Mouse (Mus musculus) stomach, embryonic 14.5 days (tissue): ENCODE data around the gene Sorbs2. TPM values are rescaled to one million over a fixed set of nuclear protein-coding genes. Genes with fewer than 3 reads are reported as not detected.
A peak's percentile ranks its signal among the peaks of the same experiment; 100 is the strongest.

Source experiments
- ATAC-seq: fragments of 200-750 bp; cut with Nextera tagmentation; 2 replicates; pipeline ENCODE4 v1.8.0; 2017; ENCODE audit warnings: low read depth, moderate TSS enrichment; ENCODE audit not compliant: insufficient number of reproducible peaks, insufficient read depth, low FRiP score
- H3K27ac ChIP-seq: fragments of 300-500 bp; sonication (generic); 2 replicates; pipeline ENCODE4 v1.5.1; 2014; ENCODE audit warnings: mild to moderate bottlenecking, low read length, moderate library complexity, mixed read lengths
- H3K27me3 ChIP-seq: fragments of 300-500 bp; sonication (generic); 2 replicates; pipeline ENCODE4 v1.6.1; 2014; ENCODE audit warnings: low read length, control low read depth, mixed read lengths; ENCODE audit not compliant: control insufficient read depth, insufficient read depth
- H3K36me3 ChIP-seq: fragments of 300-500 bp; sonication (generic); 2 replicates; pipeline ENCODE4 v1.6.1; 2014; ENCODE audit warnings: mild to moderate bottlenecking, control low read depth, low read length, moderate library complexity, mixed read lengths; ENCODE audit not compliant: control insufficient read depth, insufficient read depth
- H3K4me1 ChIP-seq: fragments of 300-500 bp; sonication (generic); 2 replicates; pipeline ENCODE4 v1.6.1; 2014; ENCODE audit warnings: low read length, control low read depth, mixed read lengths; ENCODE audit not compliant: control insufficient read depth, insufficient read depth
- H3K4me2 ChIP-seq: fragments of 300-500 bp; sonication (generic); replicated peaks from 2 replicates; pipeline ENCODE4 v1.6.1; 2014; ENCODE audit warnings: low read depth, low read length, control low read depth
- H3K4me3 ChIP-seq: fragments of 300-500 bp; sonication (generic); 2 replicates; pipeline ENCODE4 v1.5.1; 2014; ENCODE audit warnings: low read depth, low read length, control low read depth
- H3K9ac ChIP-seq: fragments of 300-500 bp; sonication (generic); replicated peaks from 2 replicates; pipeline ENCODE4 v1.6.1; 2014; ENCODE audit warnings: low read depth, mild to moderate bottlenecking, control low read depth, low read length, moderate library complexity, mixed read lengths
- H3K9me3 ChIP-seq: fragments of 300-500 bp; sonication (generic); 2 replicates; pipeline ENCODE4 v1.6.1; 2016; ENCODE audit warnings: low read depth, low read length, control low read depth; ENCODE audit not compliant: control insufficient read depth
- WGBS: fragments of 180-500 bp; shearing (Covaris S2); extraction: QIAGEN DNeasy Blood & Tissue Kit; methylation state at CpG from one replicate; pipeline ENCODE4 v1.1.7; 2014; 5-methylcytosine and 5-hydroxymethylcytosine counted together
- polyA plus RNA-seq: library from polyadenylated mRNA; unstranded; fragments of >200 nt; fragmentation: Nextera tagmentation; extraction: Ambion mirVana; gene quantifications from 2 replicates; pipeline ENCODE4 v1.2.1, GENCODE M21; 2014

The Sorbs2 gene
- polyA plus RNA-seq, 1 experiment from 2014 or later, result 32.1 TPM

- Histone ChIP-seq H3K4me3 (peak overlapping the region; percentile 19; the same call in 1 of the 2 replicates), H3K27me3 (no peaks in the 10 kb centered on the region), H3K9ac (no peak overlapping the region), H3K9me3 (no peaks in the 10 kb centered on the region), H3K4me1 (no peaks in the 10 kb centered on the region), H3K36me3 (no peaks in the 10 kb centered on the region), H3K27ac (no peak overlapping the region), H3K4me2 (peak overlapping the region; percentile 39)
- 52% methylated on average over 8 of the region's 8 CpGs for WGBS
- no peak for ATAC-seq
Measured at GRCm38 (mm10) chr8:45507277-45507633, 333 bp upstream of the Sorbs2 start.

- H3K4me3 ChIP-seq, result no peak overlapping the region
- no peak overlapping the region for H3K27ac ChIP-seq
- no peaks in the 10 kb centered on the region for H3K9me3 ChIP-seq
- H3K36me3 ChIP-seq, result no peaks in the 10 kb centered on the region
- H3K4me2 ChIP-seq, result no peak overlapping the region
- H3K9ac ChIP-seq, result no peak overlapping the region
- no peaks in the 10 kb centered on the region for H3K4me1 ChIP-seq
- no peak for ATAC-seq
- WGBS, result 65% methylated on average over 7 of the region's 7 CpGs
- H3K27me3 ChIP-seq, result no peaks in the 10 kb centered on the region
Measured at GRCm38 (mm10) chr8:45508521-45509104, 1.0 kb downstream of the Sorbs2 start.

GRCm38 (mm10) chr8:45512369-45512768 is 4.8 kb downstream of the Sorbs2 start:
- ATAC-seq, result no peak
- H3K4me1 ChIP-seq, result no peaks in the 10 kb centered on the region
- H3K27me3 ChIP-seq, result no peaks in the 10 kb centered on the region
- H3K4me3 ChIP-seq, result no peak overlapping the region
- H3K27ac ChIP-seq, result no peak overlapping the region
- no peak overlapping the region for H3K4me2 ChIP-seq
- no peaks in the 10 kb centered on the region for H3K9me3 ChIP-seq
- no peaks in the 10 kb centered on the region for H3K36me3 ChIP-seq
- H3K9ac ChIP-seq, result no peak overlapping the region

GRCm38 (mm10) chr8:45521595-45521994 is 14.0 kb downstream of the Sorbs2 start:
- no peak for ATAC-seq
- Histone ChIP-seq H3K9me3 (no peaks in the 10 kb centered on the region), H3K4me3 (no peak overlapping the region), H3K9ac (no peak overlapping the region), H3K4me2 (no peak overlapping the region), H3K27ac (no peak overlapping the region), H3K36me3 (no peaks in the 10 kb centered on the region), H3K27me3 (no peaks in the 10 kb centered on the region), H3K4me1 (no peaks in the 10 kb centered on the region)
- WGBS, result 39% methylated on average over 6 of the region's 6 CpGs

- no peaks in the 10 kb centered on the region for H3K9me3 ChIP-seq
- H3K36me3 ChIP-seq, result no peaks in the 10 kb centered on the region
- no peak overlapping the region for H3K9ac ChIP-seq
- H3K27ac ChIP-seq, result no peak overlapping the region
- H3K4me1 ChIP-seq, result no peaks in the 10 kb centered on the region
- WGBS, result 55% methylated on average over 2 of the region's 2 CpGs
- ATAC-seq, result no peak
- H3K4me2 ChIP-seq, result no peak overlapping the region
- no peak overlapping the region for H3K4me3 ChIP-seq
- no peaks in the 10 kb centered on the region for H3K27me3 ChIP-seq
Measured at GRCm38 (mm10) chr8:45527708-45528107, 20.1 kb downstream of the Sorbs2 start.

- no peaks in the 10 kb centered on the region for H3K27me3 ChIP-seq
- no peak overlapping the region for H3K4me3 ChIP-seq
- 71% methylated on average over 2 of the region's 2 CpGs for WGBS
- no peak overlapping the region for H3K9ac ChIP-seq
- H3K36me3 ChIP-seq, result no peaks in the 10 kb centered on the region
- no peaks in the 10 kb centered on the region for H3K4me1 ChIP-seq
- no peak for ATAC-seq
- no peak overlapping the region for H3K27ac ChIP-seq
- H3K4me2 ChIP-seq, result no peak overlapping the region
- H3K9me3 ChIP-seq, result no peaks in the 10 kb centered on the region
Measured at GRCm38 (mm10) chr8:45528890-45529289, 21.3 kb downstream of the Sorbs2 start.

- Histone ChIP-seq H3K27ac (no peak overlapping the region), H3K36me3 (no peaks in the 10 kb centered on the region), H3K9me3 (no peaks in the 10 kb centered on the region), H3K9ac (no peak overlapping the region), H3K27me3 (no peaks in the 10 kb centered on the region), H3K4me3 (no peak overlapping the region), H3K4me2 (no peak overlapping the region), H3K4me1 (peaks cover 12% of the 10 kb centered on the region; the same call in 1 of the 2 replicates)
- ATAC-seq, result no peak
- 58% methylated on average over 9 of the region's 9 CpGs for WGBS
Measured at GRCm38 (mm10) chr8:45536578-45536977, 29.0 kb downstream of the Sorbs2 start.

- H3K4me3 ChIP-seq, result no peak overlapping the region
- no peaks in the 10 kb centered on the region for H3K36me3 ChIP-seq
- no peak for ATAC-seq
- H3K27me3 ChIP-seq, result no peaks in the 10 kb centered on the region
- no peak overlapping the region for H3K4me2 ChIP-seq
- H3K9ac ChIP-seq, result no peak overlapping the region
- 23% methylated on average over 5 of the region's 5 CpGs for WGBS
- no peak overlapping the region for H3K27ac ChIP-seq
- H3K9me3 ChIP-seq, result no peaks in the 10 kb centered on the region
- H3K4me1 ChIP-seq, result peaks cover 12% of the 10 kb centered on the region; the same call in 1 of the 2 replicates
Measured at GRCm38 (mm10) chr8:45540513-45540912, 32.9 kb downstream of the Sorbs2 start.

GRCm38 (mm10) chr8:45552175-45552574 is 44.6 kb downstream of the Sorbs2 start:
- no peaks in the 10 kb centered on the region for H3K4me1 ChIP-seq
- 74% methylated on average over 3 of the region's 3 CpGs for WGBS
- no peak overlapping the region for H3K4me3 ChIP-seq
- H3K9ac ChIP-seq, result no peak overlapping the region
- no peak overlapping the region for H3K27ac ChIP-seq
- no peaks in the 10 kb centered on the region for H3K9me3 ChIP-seq
- ATAC-seq, result no peak
- no peak overlapping the region for H3K4me2 ChIP-seq
- H3K36me3 ChIP-seq, result no peaks in the 10 kb centered on the region
- no peaks in the 10 kb centered on the region for H3K27me3 ChIP-seq
